Mouse (Mus musculus) G1E (cell line): ENCODE results near the gene Plppr1.

ENCODE experiments used
- CTCF ChIP-seq: IDR thresholded peaks from 2 replicates; pipeline ENCODE4 v1.5.1; 2012; ENCODE audit warnings: low read depth, low read length, inconsistent platforms, mixed read lengths
- GATA1 ChIP-seq: IDR thresholded peaks from 2 replicates; pipeline ENCODE4 v1.6.1; 2012; ENCODE audit warnings: borderline replicate concordance, low read length, inconsistent platforms, mixed read lengths
- POLR2AphosphoS5 ChIP-seq: IDR thresholded peaks from 2 replicates; pipeline ENCODE4 v1.6.1; 2012; ENCODE audit warnings: low read depth, low read length, inconsistent platforms; ENCODE audit not compliant: insufficient replicate concordance
- TAL1 ChIP-seq: conservative IDR thresholded peaks from 2 replicates; pipeline ENCODE4 v1.6.1; 2012; ENCODE audit warnings: low read depth, low read length, inconsistent platforms, mixed read lengths

DNA sequence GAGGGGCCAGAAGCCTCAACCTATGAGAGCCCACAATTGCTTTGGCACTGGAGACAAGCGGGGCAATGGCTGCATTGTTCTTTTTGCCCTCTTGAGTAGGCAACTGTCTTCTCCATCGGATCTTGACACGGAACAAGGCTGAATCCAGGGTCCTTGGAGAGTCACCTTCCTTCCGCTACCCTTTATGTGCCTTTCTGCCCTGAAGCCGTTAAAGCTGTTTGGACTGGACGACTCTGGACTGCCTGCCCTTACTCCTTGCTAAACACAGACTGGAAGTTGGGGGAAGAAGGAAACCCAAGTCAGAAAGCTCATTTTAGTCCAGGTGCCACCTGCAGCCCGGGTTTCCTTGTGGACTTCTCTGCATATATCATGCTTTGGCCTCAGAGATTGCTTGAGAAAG, 516 bp upstream of the Plppr1 start:
- TF ChIP-seq CTCF (no peak), TAL1 (no peak), GATA1 (no peak), POLR2AphosphoS5 (no peak)
